Mouse (Mus musculus) heart, postnatal 4 days (tissue): Measurements from ENCODE around the gene Tcf25. TPM values are rescaled to one million over a fixed set of nuclear protein-coding genes. Genes with fewer than 3 reads are reported as not detected.

ENCODE experiments used
- DNase-seq: peaks from one replicate; pipeline ENCODE4 v3.0.0; 2021
- total RNA-seq, 2 experiments: library from RNA; stranded (reverse); gene quantifications; 2 replicates each; pipeline ENCODE4 v1.2.3; 2021

Tcf25 gene
- total RNA-seq, 2 experiments from 2014 or later, result 174 to 178 TPM

- no peak for DNase-seq
Observed at GRCm38 (mm10) chr8:123352118-123352517, 21.4 kb upstream of the Tcf25 start.

- DNase-seq, result peak; percentile 66
Observed at GRCm38 (mm10) chr8:123352786-123353185, 20.8 kb upstream of the Tcf25 start.

GRCm38 (mm10) chr8:123353216-123353615 is 20.3 kb upstream of the Tcf25 start:
- no peak for DNase-seq

- peak; percentile 85 for DNase-seq
Observed at GRCm38 (mm10) chr8:123361082-123361739, 12.3 kb upstream of the Tcf25 start.

GRCm38 (mm10) chr8:123374239-123374578 is 656 bp downstream of the Tcf25 start:
- peak; percentile 98 for DNase-seq

- no peak for DNase-seq
Observed at GRCm38 (mm10) chr8:123375701-123376100, 2.1 kb downstream of the Tcf25 start.

- DNase-seq, result no peak
Observed at GRCm38 (mm10) chr8:123376106-123376505, 2.6 kb downstream of the Tcf25 start.

- DNase-seq, result no peak
Observed at GRCm38 (mm10) chr8:123381711-123382110, 8.2 kb downstream of the Tcf25 start.

- DNase-seq, result peak; percentile 36
Observed at GRCm38 (mm10) chr8:123382516-123382915, 9.0 kb downstream of the Tcf25 start.

- peak; percentile 46 for DNase-seq
Observed at GRCm38 (mm10) chr8:123384883-123385540, 11.5 kb downstream of the Tcf25 start.

GRCm38 (mm10) chr8:123387041-123387440 is 13.5 kb downstream of the Tcf25 start:
- no peak for DNase-seq

- DNase-seq, result no peak
Observed at GRCm38 (mm10) chr8:123387801-123388200, 14.2 kb downstream of the Tcf25 start.

- no peak for DNase-seq
Observed at GRCm38 (mm10) chr8:123389026-123389425, 15.5 kb downstream of the Tcf25 start.

GRCm38 (mm10) chr8:123398308-123398707 is 24.8 kb downstream of the Tcf25 start:
- DNase-seq, result no peak

- no peak for DNase-seq
Observed at GRCm38 (mm10) chr8:123401936-123402335, 28.4 kb downstream of the Tcf25 start.

- DNase-seq, result peak; percentile 66
Observed at GRCm38 (mm10) chr8:123402730-123403326, 29.3 kb downstream of the Tcf25 start.

GRCm38 (mm10) chr8:123404521-123404920 is 31.0 kb downstream of the Tcf25 start:
- DNase-seq, result no peak

- DNase-seq, result peak; percentile 75
Observed at GRCm38 (mm10) chr8:123406786-123407185, 33.2 kb downstream of the Tcf25 start, which contains the start of gene Mc1r. Mc1r (plus strand) TSS chr8:123407107.

- no peak for DNase-seq
Observed at GRCm38 (mm10) chr8:123407612-123408011, 34.1 kb downstream of the Tcf25 start.

GRCm38 (mm10) chr8:123408586-123409544 is 35.3 kb downstream of the Tcf25 start:
- DNase-seq, result peak; percentile 43

GRCm38 (mm10) chr8:123410049-123410587 is 36.6 kb downstream of the Tcf25 start:
- peak; percentile 76 for DNase-seq

- DNase-seq, result no peak
Observed at GRCm38 (mm10) chr8:123410788-123411187, 37.2 kb downstream of the Tcf25 start.
